Mouse (Mus musculus) heart, embryonic 16.5 days (tissue): ENCODE measurements at regions not wholly inside any gene's neighbourhood (a gene's known extent, or its start where the extent isn't known, plus 50 kb on each side); places are given as distances from the start of the nearest gene placed in this dataset.

Source experiments
- ATAC-seq: fragments of 200-750 bp; cut with Nextera tagmentation; replicated peaks from 2 replicates; pipeline ENCODE4 v1.8.0; 2017; ENCODE audit warnings: moderate number of reproducible peaks; ENCODE audit not compliant: insufficient read depth, low FRiP score; ENCODE audit errors: extremely low read depth
- H3K27ac ChIP-seq: fragments of 300-500 bp; sonication (generic); 2 replicates; pipeline ENCODE4 v1.5.1; 2014; ENCODE audit warnings: mild to moderate bottlenecking, low read length, control low read depth, moderate library complexity
- H3K27me3 ChIP-seq: fragments of 300-500 bp; sonication (generic); 2 replicates; pipeline ENCODE4 v1.6.1; 2014; ENCODE audit warnings: low read length, mixed read lengths; ENCODE audit not compliant: control insufficient read depth, insufficient read depth
- H3K36me3 ChIP-seq: fragments of 300-500 bp; sonication (generic); 2 replicates; pipeline ENCODE4 v1.6.1; 2014; ENCODE audit not compliant: control insufficient read depth, insufficient read depth
- H3K4me1 ChIP-seq: fragments of 300-500 bp; sonication (generic); 2 replicates; pipeline ENCODE4 v1.6.1; 2014; ENCODE audit warnings: low read length, mixed read lengths; ENCODE audit not compliant: control insufficient read depth, insufficient read depth
- H3K4me2 ChIP-seq: fragments of 300-500 bp; sonication (generic); 2 replicates; pipeline ENCODE4 v1.6.1; 2014; ENCODE audit warnings: low read depth, mild to moderate bottlenecking, control low read depth, low read length
- H3K4me3 ChIP-seq: fragments of 300-500 bp; sonication (generic); 2 replicates; pipeline ENCODE4 v1.5.1; 2014; ENCODE audit warnings: mild to moderate bottlenecking, control low read depth, low read length
- H3K9ac ChIP-seq: fragments of 300-500 bp; sonication (generic); 2 replicates; pipeline ENCODE4 v1.6.1; 2014; ENCODE audit warnings: low read length, control low read depth
- H3K9me3 ChIP-seq: fragments of 300-500 bp; sonication (generic); replicated peaks from 2 replicates; pipeline ENCODE4 v1.6.1; 2016; ENCODE audit warnings: low read length; ENCODE audit not compliant: control insufficient read depth
- WGBS: fragments of 180-500 bp; shearing (Covaris S2); extraction: QIAGEN DNeasy Blood & Tissue Kit; methylation state at CpG from one replicate; pipeline ENCODE4 v1.1.7; 2014; 5-methylcytosine and 5-hydroxymethylcytosine counted together

- Histone ChIP-seq H3K9ac (no peak overlapping the region), H3K4me3 (no peak overlapping the region), H3K36me3 (no peaks in the 10 kb centered on the region), H3K4me2 (no peak overlapping the region), H3K27me3 (no peaks in the 10 kb centered on the region), H3K9me3 (no peaks in the 10 kb centered on the region), H3K4me1 (no peaks in the 10 kb centered on the region), H3K27ac (no peak overlapping the region)
- no peak for ATAC-seq
- WGBS: 78% methylated on average over 3 of the region's 3 CpGs
Measured at GRCm38 (mm10) chr1:78050231-78050630, 146.7 kb downstream of the Pax3 start.

GRCm38 (mm10) chr1:78032336-78032735 lies 164.6 kb downstream of the Pax3 start:
- Histone ChIP-seq H3K4me1 (0 out of 2 replicates have a peak, but pooled peaks cover 3% of the 10 kb centered on the region), H3K4me2 (no peak overlapping the region), H3K9ac (no peak overlapping the region), H3K9me3 (no peaks in the 10 kb centered on the region), H3K36me3 (no peaks in the 10 kb centered on the region), H3K4me3 (no peak overlapping the region), H3K27ac (no peak overlapping the region), H3K27me3 (no peaks in the 10 kb centered on the region)
- ATAC-seq: no peak
- 75% methylated on average over 2 of the region's 2 CpGs for WGBS

DNA sequence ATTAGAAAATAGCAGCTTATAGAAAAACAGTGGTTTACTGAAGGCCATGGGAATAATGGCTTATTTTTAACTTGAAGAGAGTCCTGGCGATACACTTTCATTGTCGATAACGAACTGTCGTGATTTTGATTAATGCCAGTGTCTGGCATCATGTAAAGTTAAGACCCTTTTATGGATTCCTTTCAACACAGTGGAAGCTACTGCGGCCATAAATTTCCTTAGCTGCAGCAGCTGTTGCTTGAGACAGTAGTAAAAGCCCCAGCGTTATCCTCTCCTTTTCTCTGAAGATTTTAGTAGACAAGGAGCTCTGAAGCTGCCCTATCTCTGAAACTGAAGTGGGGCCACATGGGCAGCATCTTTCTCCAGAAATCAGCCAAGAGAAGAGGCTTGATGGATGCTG lies 175.2 kb downstream of the Pax3 start:
- 42% methylated on average over 6 of the region's 6 CpGs for WGBS

DNA sequence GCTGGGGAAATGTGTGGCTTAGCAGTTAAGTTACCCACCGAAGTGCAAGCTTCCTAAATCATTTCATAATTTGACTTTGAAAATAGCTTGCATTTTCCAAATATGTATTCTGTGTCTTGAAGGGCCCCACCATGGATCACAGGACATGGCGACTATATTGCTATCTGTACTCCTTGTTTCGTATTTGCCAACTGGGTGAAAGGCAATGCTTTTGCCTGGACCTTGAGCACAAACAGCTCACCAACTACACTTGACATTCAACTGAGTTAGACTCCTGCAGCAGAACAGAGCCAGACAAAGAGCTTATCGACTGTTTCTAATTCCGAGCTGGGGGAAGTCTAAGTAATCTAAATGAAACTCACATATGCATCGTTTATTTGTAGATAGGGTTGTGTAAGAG lies 175.9 kb downstream of the Pax3 start:
- Histone ChIP-seq H3K27me3 (no peaks in the 10 kb centered on the region), H3K4me3 (no peak overlapping the region), H3K9ac (no peak overlapping the region), H3K4me1 (peaks cover 5% of the 10 kb centered on the region), H3K4me2 (no peak overlapping the region), H3K36me3 (no peaks in the 10 kb centered on the region), H3K9me3 (no peaks in the 10 kb centered on the region), H3K27ac (peak overlapping the region; percentile 69)
- peak; percentile 49; the same call in 1 of the 2 replicates for ATAC-seq
- WGBS: 54% methylated on average over 6 of the region's 6 CpGs

More for the DNA sequence above, 175.2 kb downstream of the Pax3 start:
- Histone ChIP-seq H3K9me3 (no peaks in the 10 kb centered on the region), H3K27ac (0 out of 2 replicates have a peak overlapping the region, but pooled peaks have one; percentile 18), H3K4me1 (peaks cover 5% of the 10 kb centered on the region), H3K9ac (no peak overlapping the region), H3K27me3 (no peaks in the 10 kb centered on the region), H3K36me3 (no peaks in the 10 kb centered on the region), H3K4me2 (no peak overlapping the region), H3K4me3 (no peak overlapping the region)
- ATAC-seq: no peak

DNA sequence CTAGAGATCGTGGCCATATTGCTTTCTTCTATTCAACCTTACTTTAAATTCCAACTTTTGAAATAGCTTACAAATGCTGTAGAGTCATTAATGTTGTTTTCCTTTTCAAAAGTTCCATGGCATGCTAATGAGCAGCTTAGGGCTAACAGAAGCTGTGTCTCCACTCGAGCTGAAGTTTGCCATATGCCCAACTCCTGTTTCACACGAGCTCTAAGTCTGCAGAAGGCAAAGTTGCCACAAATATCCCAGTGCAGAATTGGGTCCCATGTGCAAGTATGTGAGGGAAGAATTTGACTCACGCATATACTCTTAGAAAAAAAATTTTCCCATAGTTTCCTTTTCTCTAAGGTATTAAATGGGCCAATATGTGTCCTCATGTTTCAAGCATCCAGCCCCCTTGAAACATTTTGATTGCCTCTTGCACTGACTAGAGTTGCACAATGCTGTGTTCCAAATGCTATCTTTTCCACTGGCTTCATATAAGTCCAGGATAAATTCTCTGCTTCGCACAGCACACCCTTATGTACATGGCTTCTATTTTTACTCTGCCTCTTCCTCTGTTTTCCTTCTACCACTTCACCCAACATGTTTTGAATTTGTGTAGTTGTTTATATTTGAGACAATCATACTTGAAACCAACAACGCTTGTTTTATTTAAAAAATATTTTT lies 178.9 kb downstream of the Pax3 start:
- Histone ChIP-seq H3K4me2 (no peak overlapping the region), H3K36me3 (no peaks in the 10 kb centered on the region), H3K27me3 (no peaks in the 10 kb centered on the region), H3K9ac (no peak overlapping the region), H3K27ac (no peak overlapping the region), H3K4me1 (peaks cover 5% of the 10 kb centered on the region), H3K9me3 (no peaks in the 10 kb centered on the region), H3K4me3 (no peak overlapping the region)
- ATAC-seq: no peak
- WGBS: 72% methylated on average over 6 of the region's 6 CpGs

DNA sequence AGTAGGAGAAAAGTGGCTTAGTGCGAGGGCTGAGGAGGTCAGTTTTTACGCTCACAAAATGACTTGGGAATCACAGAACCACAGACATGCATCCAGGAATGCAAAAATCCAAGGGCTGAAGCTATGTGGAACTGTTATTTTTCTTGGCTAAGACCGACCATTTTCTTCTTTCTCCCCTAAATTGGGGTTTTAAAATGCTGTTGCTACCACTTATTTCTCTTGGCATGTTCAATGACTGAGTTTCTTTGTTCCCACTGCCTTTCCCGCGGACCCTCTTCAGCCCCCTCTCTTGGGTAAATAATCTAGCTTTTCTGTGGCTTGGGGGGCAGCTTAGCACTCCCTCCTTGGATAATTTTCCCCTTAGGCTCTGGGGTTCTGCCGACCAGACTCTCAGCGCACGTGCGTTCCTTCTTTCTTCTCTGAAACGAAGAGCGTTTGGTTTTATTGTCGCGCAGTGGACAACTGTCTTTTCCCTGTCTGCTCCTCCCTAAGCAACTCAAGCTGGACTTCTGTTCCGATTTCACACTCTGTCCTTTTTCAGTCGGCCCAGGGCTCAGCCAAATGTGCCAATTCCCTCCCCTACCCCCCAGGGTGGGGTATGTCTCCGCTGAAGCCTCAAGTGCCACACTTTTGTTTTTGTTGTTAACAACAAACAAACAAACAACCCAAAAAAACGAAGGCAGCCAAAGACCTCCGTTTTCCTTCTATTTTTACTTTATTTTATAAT lies 180.2 kb downstream of the Pax3 start:
- Histone ChIP-seq H3K9ac (no peak overlapping the region), H3K4me1 (0 out of 2 replicates have a peak, but pooled peaks cover 2% of the 10 kb centered on the region), H3K9me3 (no peaks in the 10 kb centered on the region), H3K27me3 (no peaks in the 10 kb centered on the region), H3K27ac (no peak overlapping the region), H3K4me3 (no peak overlapping the region), H3K36me3 (no peaks in the 10 kb centered on the region), H3K4me2 (no peak overlapping the region)
- 64% methylated on average over 18 of the region's 18 CpGs for WGBS
- no peak for ATAC-seq

DNA sequence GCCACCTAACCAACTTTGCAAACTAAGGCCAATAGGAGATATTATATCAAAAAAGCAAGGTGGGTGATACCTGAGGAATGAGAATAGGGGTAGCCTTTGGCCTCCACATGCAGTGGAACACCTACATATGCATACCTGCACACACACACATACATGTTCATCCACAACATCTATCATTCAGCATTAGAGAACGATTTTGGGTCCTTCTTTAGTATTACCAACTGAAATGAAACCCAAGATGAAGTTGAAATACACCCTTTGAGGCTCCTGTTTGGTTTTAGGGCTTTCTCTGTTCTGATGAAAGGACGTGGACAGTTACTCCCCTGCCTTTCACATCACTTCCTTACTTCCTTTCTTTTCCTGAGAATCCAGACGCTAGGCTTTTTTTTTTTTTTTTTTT lies 180.9 kb downstream of the Pax3 start:
- Histone ChIP-seq H3K36me3 (no peaks in the 10 kb centered on the region), H3K4me3 (no peak overlapping the region), H3K9me3 (no peaks in the 10 kb centered on the region), H3K4me1 (0 out of 2 replicates have a peak, but pooled peaks cover under 1% of the 10 kb centered on the region), H3K27ac (no peak overlapping the region), H3K9ac (no peak overlapping the region), H3K4me2 (no peak overlapping the region), H3K27me3 (no peaks in the 10 kb centered on the region)
- 43% methylated on average over 3 of the region's 3 CpGs for WGBS
- ATAC-seq: no peak

DNA sequence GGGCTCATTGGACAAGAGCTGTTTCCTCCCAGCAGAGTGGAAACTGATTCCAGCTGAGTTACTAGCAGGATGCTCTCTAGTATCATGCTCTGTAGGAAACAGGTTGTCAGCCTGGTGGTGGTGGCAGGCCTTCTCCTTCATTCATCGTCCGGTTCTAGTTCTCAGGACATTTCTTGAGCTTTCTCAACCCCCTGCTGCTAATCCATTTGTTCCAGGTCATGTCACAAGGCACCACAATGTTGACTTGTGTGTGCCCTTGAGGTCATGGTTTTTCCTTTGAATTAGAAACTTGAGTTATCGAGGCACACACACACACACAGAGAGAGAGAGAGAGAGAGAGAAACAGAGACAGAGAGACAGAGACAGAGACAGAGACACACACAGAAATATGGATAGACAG lies 183.5 kb downstream of the Pax3 start:
- Histone ChIP-seq H3K4me2 (no peak overlapping the region), H3K36me3 (no peaks in the 10 kb centered on the region), H3K4me3 (no peak overlapping the region), H3K4me1 (no peaks in the 10 kb centered on the region), H3K27me3 (no peaks in the 10 kb centered on the region), H3K27ac (no peak overlapping the region), H3K9ac (no peak overlapping the region), H3K9me3 (no peaks in the 10 kb centered on the region)
- WGBS: 59% methylated on average over 3 of the region's 3 CpGs
- ATAC-seq: no peak

DNA sequence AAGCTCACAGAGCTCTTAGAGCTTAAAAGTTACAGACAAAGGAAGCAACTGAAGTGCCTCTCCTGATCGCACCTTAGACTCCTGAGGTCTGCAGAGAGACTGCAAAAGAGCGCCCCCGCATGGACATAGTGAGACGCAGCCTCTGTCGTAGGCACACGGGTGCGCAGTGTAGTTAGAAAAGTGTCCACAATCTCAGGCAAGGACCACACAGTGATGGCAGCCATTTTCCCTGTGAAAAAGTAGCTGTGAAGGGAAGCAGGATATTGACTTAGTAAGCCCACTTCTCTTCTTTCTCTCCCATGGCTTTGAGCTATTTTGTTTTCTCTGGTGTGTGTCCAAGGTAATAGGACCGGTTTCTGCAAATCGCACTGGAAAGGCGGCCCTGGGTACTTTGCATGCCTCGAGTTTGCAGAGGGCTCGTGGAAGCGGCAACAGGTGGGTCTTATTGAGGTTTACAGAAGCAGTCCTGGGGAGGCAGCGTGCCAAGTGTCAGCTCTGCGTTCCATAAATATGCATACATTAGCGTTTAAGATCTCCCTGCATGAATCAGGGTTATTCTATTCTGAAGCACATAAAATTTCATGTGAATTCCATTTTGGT lies 188.0 kb downstream of the Pax3 start:
- no peaks in the 10 kb centered on the region for H3K36me3 ChIP-seq
- ATAC-seq: no peak
- H3K27me3 ChIP-seq: no peaks in the 10 kb centered on the region
- no peaks in the 10 kb centered on the region for H3K4me1 ChIP-seq
- peak overlapping the region; percentile 18; the same call in 1 of the 2 replicates for H3K4me2 ChIP-seq
- no peak overlapping the region; the same call in 1 of the 2 replicates for H3K9ac ChIP-seq
- H3K4me3 ChIP-seq: no peak overlapping the region
- WGBS: 28% methylated on average over 16 of the region's 16 CpGs
- no peaks in the 10 kb centered on the region for H3K9me3 ChIP-seq
- H3K27ac ChIP-seq: no peak overlapping the region
